Mouse (Mus musculus): ENCODE data around the gene Cntn5. TPM values are rescaled to one million over a fixed set of nuclear protein-coding genes. Genes with fewer than 3 reads are reported as not detected.

Gene Cntn5
- polyA plus RNA-seq, 1 experiment from 2014 or later = 0.41 TPM

- H3K36me3 ChIP-seq (ENCODE audit: control insufficient read depth, insufficient read depth, low read length) = no peaks in the 10 kb centered on the region
- WGBS = 90% methylated on average over 4 of the region's 4 CpGs
- no peak overlapping the region for H3K27ac ChIP-seq (ENCODE audit: low read length)
- H3K9ac ChIP-seq (ENCODE audit: low read length) = no peak overlapping the region
- no peaks in the 10 kb centered on the region for H3K4me1 ChIP-seq (ENCODE audit: control insufficient read depth, insufficient read depth, low read length)
- H3K9me3 ChIP-seq (replicated peaks; ENCODE audit: control insufficient read depth, low read length) = no peaks in the 10 kb centered on the region
- no peak for ATAC-seq (ENCODE audit: insufficient read depth, low FRiP score)
- H3K4me3 ChIP-seq (replicated peaks; ENCODE audit: low read length) = no peak overlapping the region
- no peaks in the 10 kb centered on the region for H3K27me3 ChIP-seq (ENCODE audit: control insufficient read depth, insufficient read depth, low read length)
- H3K4me2 ChIP-seq (ENCODE audit: low read depth, low read length) = no peak overlapping the region
Observed at GRCm38 (mm10) chr9:10233364-10233763, 671.2 kb downstream of the Cntn5 start.

GRCm38 (mm10) chr9:10232066-10232465 lies 672.5 kb downstream of the Cntn5 start:
- H3K9ac ChIP-seq (ENCODE audit: low read length) = no peak overlapping the region
- H3K9me3 ChIP-seq (replicated peaks; ENCODE audit: control insufficient read depth, low read length) = no peaks in the 10 kb centered on the region
- H3K4me3 ChIP-seq (replicated peaks; ENCODE audit: low read length) = no peak overlapping the region
- no peak overlapping the region for H3K4me2 ChIP-seq (ENCODE audit: low read depth, low read length)
- no peak for ATAC-seq (ENCODE audit: insufficient read depth, low FRiP score)
- H3K4me1 ChIP-seq (ENCODE audit: control insufficient read depth, insufficient read depth, low read length) = no peaks in the 10 kb centered on the region
- H3K36me3 ChIP-seq (ENCODE audit: control insufficient read depth, insufficient read depth, low read length) = no peaks in the 10 kb centered on the region
- H3K27ac ChIP-seq (ENCODE audit: low read length) = no peak overlapping the region
- 68% methylated on average over 1 of the region's 1 CpGs for WGBS
- H3K27me3 ChIP-seq (ENCODE audit: control insufficient read depth, insufficient read depth, low read length) = no peaks in the 10 kb centered on the region

DNA sequence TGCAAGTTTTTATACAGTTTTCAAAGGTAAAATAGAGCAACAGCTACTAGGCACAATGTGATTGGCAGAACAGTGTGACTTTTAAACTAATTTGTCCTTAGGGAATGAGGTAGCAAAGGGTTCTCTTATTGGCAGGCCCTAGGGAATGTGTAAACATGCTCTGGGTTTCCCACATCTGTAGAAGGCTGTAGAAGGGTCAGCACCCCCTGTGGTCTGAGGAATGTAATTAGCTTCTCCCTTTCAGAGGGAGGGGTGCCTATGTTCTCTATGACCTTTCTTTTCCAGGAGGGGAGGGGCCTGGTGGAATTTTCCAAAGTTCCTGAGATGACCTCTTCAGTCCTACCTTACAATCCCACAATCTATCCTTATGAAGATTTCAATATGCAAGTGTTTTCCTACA lies 673.6 kb downstream of the Cntn5 start:
- no peak for ATAC-seq (ENCODE audit: insufficient read depth, low FRiP score)
- Histone ChIP-seq H3K36me3 (ENCODE audit: control insufficient read depth, insufficient read depth, low read length) (no peaks in the 10 kb centered on the region), H3K9ac (ENCODE audit: low read length) (no peak overlapping the region), H3K9me3 (replicated peaks; ENCODE audit: control insufficient read depth, low read length) (no peaks in the 10 kb centered on the region), H3K27ac (ENCODE audit: low read length) (no peak overlapping the region), H3K4me3 (replicated peaks; ENCODE audit: low read length) (no peak overlapping the region), H3K4me1 (ENCODE audit: control insufficient read depth, insufficient read depth, low read length) (no peaks in the 10 kb centered on the region), H3K27me3 (ENCODE audit: control insufficient read depth, insufficient read depth, low read length) (no peaks in the 10 kb centered on the region), H3K4me2 (ENCODE audit: low read depth, low read length) (no peak overlapping the region)

DNA sequence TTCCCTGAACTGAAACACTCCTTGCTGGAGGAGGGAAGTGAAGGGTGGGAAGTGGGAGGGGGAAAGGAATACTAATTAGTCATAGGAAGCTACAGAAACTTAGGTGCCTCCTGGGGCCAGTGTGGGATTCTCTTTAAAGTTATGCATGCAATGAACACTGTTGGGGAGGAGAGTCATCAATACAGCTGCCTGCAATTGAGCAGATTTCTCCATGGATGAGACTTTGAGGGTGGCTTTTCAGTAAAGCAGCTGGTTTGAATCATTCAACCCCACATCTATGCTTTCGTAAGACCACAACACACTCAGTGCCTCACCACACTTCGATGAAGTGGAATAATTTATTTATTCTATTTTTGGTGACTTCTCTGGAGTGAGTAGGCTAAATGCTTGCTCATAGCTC lies 674.9 kb downstream of the Cntn5 start:
- Histone ChIP-seq H3K27ac (ENCODE audit: low read length) (no peak overlapping the region), H3K9me3 (replicated peaks; ENCODE audit: control insufficient read depth, low read length) (no peaks in the 10 kb centered on the region), H3K4me1 (ENCODE audit: control insufficient read depth, insufficient read depth, low read length) (no peaks in the 10 kb centered on the region), H3K9ac (ENCODE audit: low read length) (no peak overlapping the region), H3K27me3 (ENCODE audit: control insufficient read depth, insufficient read depth, low read length) (no peaks in the 10 kb centered on the region), H3K4me2 (ENCODE audit: low read depth, low read length) (no peak overlapping the region), H3K4me3 (replicated peaks; ENCODE audit: low read length) (no peak overlapping the region), H3K36me3 (ENCODE audit: control insufficient read depth, insufficient read depth, low read length) (no peaks in the 10 kb centered on the region)
- WGBS = 40% methylated on average over 2 of the region's 2 CpGs
- no peak for ATAC-seq (ENCODE audit: insufficient read depth, low FRiP score)

- Histone ChIP-seq H3K4me2 (ENCODE audit: low read depth, low read length) (no peak overlapping the region), H3K4me1 (ENCODE audit: control insufficient read depth, insufficient read depth, low read length) (no peaks in the 10 kb centered on the region), H3K27me3 (ENCODE audit: control insufficient read depth, insufficient read depth, low read length) (no peaks in the 10 kb centered on the region), H3K9ac (ENCODE audit: low read length) (no peak overlapping the region), H3K27ac (ENCODE audit: low read length) (no peak overlapping the region), H3K4me3 (replicated peaks; ENCODE audit: low read length) (no peak overlapping the region), H3K36me3 (ENCODE audit: control insufficient read depth, insufficient read depth, low read length) (no peaks in the 10 kb centered on the region), H3K9me3 (replicated peaks; ENCODE audit: control insufficient read depth, low read length) (no peaks in the 10 kb centered on the region)
- 70% methylated on average over 2 of the region's 2 CpGs for WGBS
- ATAC-seq (ENCODE audit: insufficient read depth, low FRiP score) = no peak
Observed at GRCm38 (mm10) chr9:10226013-10226412, 678.6 kb downstream of the Cntn5 start.

GRCm38 (mm10) chr9:10186063-10186462 lies 718.5 kb downstream of the Cntn5 start:
- Histone ChIP-seq H3K27ac (ENCODE audit: low read length) (no peak overlapping the region), H3K36me3 (ENCODE audit: control insufficient read depth, insufficient read depth, low read length) (no peaks in the 10 kb centered on the region), H3K9ac (ENCODE audit: low read length) (no peak overlapping the region), H3K4me1 (ENCODE audit: control insufficient read depth, insufficient read depth, low read length) (no peaks in the 10 kb centered on the region), H3K27me3 (ENCODE audit: control insufficient read depth, insufficient read depth, low read length) (no peaks in the 10 kb centered on the region), H3K4me3 (replicated peaks; ENCODE audit: low read length) (no peak overlapping the region), H3K4me2 (ENCODE audit: low read depth, low read length) (no peak overlapping the region), H3K9me3 (replicated peaks; ENCODE audit: control insufficient read depth, low read length) (no peaks in the 10 kb centered on the region)
- no peak for ATAC-seq (ENCODE audit: insufficient read depth, low FRiP score)

GRCm38 (mm10) chr9:10170526-10170925 lies 734.0 kb downstream of the Cntn5 start:
- H3K4me1 ChIP-seq (ENCODE audit: control insufficient read depth, insufficient read depth, low read length) = no peaks in the 10 kb centered on the region
- H3K27ac ChIP-seq (ENCODE audit: low read length) = no peak overlapping the region
- no peaks in the 10 kb centered on the region for H3K9me3 ChIP-seq (replicated peaks; ENCODE audit: control insufficient read depth, low read length)
- H3K4me2 ChIP-seq (ENCODE audit: low read depth, low read length) = no peak overlapping the region
- H3K27me3 ChIP-seq (ENCODE audit: control insufficient read depth, insufficient read depth, low read length) = no peaks in the 10 kb centered on the region
- H3K4me3 ChIP-seq (replicated peaks; ENCODE audit: low read length) = no peak overlapping the region
- H3K9ac ChIP-seq (ENCODE audit: low read length) = no peak overlapping the region
- ATAC-seq (ENCODE audit: insufficient read depth, low FRiP score) = no peak
- WGBS = 82% methylated on average over 3 of the region's 3 CpGs
- H3K36me3 ChIP-seq (ENCODE audit: control insufficient read depth, insufficient read depth, low read length) = no peaks in the 10 kb centered on the region

- Histone ChIP-seq H3K36me3 (ENCODE audit: control insufficient read depth, insufficient read depth, low read length) (no peaks in the 10 kb centered on the region), H3K4me1 (ENCODE audit: control insufficient read depth, insufficient read depth, low read length) (no peaks in the 10 kb centered on the region), H3K9ac (ENCODE audit: low read length) (no peak overlapping the region), H3K4me3 (replicated peaks; ENCODE audit: low read length) (no peak overlapping the region), H3K4me2 (ENCODE audit: low read depth, low read length) (no peak overlapping the region), H3K27me3 (ENCODE audit: control insufficient read depth, insufficient read depth, low read length) (no peaks in the 10 kb centered on the region), H3K27ac (ENCODE audit: low read length) (no peak overlapping the region), H3K9me3 (replicated peaks; ENCODE audit: control insufficient read depth, low read length) (no peaks in the 10 kb centered on the region)
- WGBS = 60% methylated on average over 1 of the region's 1 CpGs
- ATAC-seq (ENCODE audit: insufficient read depth, low FRiP score) = no peak
Observed at GRCm38 (mm10) chr9:10121350-10122057, 783.1 kb downstream of the Cntn5 start.

DNA sequence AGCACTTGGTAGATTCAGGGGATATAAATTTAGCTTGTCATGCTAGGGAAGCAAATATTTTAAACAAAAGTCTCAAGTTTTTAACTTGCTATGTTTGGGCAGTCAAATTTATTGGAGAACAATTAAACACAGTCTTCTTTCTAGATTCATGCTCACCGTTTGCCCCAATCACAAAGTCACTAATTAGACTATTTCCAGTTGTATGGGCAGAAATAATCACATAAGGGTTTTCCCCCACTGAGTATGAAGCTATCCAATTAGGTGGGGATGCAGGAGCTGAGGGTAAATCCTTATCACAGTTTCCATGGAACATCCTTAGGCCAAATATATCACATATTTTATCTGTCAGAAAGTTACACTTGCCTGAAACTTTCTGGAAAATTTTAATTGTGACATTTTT lies 788.0 kb downstream of the Cntn5 start:
- ATAC-seq (ENCODE audit: insufficient read depth, low FRiP score) = no peak
- H3K9ac ChIP-seq (ENCODE audit: low read length) = no peak overlapping the region
- H3K4me3 ChIP-seq (replicated peaks; ENCODE audit: low read length) = no peak overlapping the region
- H3K9me3 ChIP-seq (replicated peaks; ENCODE audit: control insufficient read depth, low read length) = no peaks in the 10 kb centered on the region
- 64% methylated on average over 1 of the region's 1 CpGs for WGBS
- no peak overlapping the region for H3K27ac ChIP-seq (ENCODE audit: low read length)
- H3K4me2 ChIP-seq (ENCODE audit: low read depth, low read length) = no peak overlapping the region
- no peaks in the 10 kb centered on the region for H3K4me1 ChIP-seq (ENCODE audit: control insufficient read depth, insufficient read depth, low read length)
- H3K36me3 ChIP-seq (ENCODE audit: control insufficient read depth, insufficient read depth, low read length) = no peaks in the 10 kb centered on the region
- H3K27me3 ChIP-seq (ENCODE audit: control insufficient read depth, insufficient read depth, low read length) = no peaks in the 10 kb centered on the region

Data from stomach, embryonic 16.5 days (tissue).